Mouse (Mus musculus): Measurements from ENCODE around the gene Vmn2r40.
"Not testable (repeated sequence)": the region's sequence is repeated elsewhere in the genome, so short reads cannot be mapped to it uniquely, and the experiment has no call there.

Vmn2r40 gene

GRCm38 (mm10) chr7:8931335-8931734, at the start of gene Vmn2r40:
Gene Vmn2r40, minus strand, starts transcription at chr7:8931435.
- not testable (repeated sequence) for DNase-seq (ENCODE audit: low read depth, low spot score)

All from embryo, embryonic 11.5 days (tissue).